Mouse (Mus musculus): ENCODE measurements around the gene St6galnac5.

Gene St6galnac5

DNA sequence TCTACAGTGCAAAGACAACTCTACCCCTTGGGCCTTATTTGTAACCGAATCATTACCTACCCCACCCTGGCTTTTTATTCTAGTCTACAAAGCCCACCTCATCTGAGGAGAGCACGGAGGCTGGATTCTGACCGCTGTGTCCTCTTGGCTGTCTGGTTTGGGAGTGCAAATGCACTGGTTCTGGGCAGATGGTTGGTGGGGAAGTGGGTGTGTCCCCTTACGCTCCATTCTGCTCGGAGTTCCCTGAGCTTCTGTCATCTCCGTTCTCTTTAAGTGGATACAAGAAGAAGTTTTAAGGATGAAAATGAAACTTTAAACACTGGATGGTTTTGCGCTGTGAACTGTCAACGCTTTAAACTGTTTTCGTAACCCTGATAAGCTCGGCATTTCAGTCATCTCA lies 68.9 kb downstream of the St6galnac5 start:
- no peak for DNase-seq (ENCODE audit: low read depth)

DNA sequence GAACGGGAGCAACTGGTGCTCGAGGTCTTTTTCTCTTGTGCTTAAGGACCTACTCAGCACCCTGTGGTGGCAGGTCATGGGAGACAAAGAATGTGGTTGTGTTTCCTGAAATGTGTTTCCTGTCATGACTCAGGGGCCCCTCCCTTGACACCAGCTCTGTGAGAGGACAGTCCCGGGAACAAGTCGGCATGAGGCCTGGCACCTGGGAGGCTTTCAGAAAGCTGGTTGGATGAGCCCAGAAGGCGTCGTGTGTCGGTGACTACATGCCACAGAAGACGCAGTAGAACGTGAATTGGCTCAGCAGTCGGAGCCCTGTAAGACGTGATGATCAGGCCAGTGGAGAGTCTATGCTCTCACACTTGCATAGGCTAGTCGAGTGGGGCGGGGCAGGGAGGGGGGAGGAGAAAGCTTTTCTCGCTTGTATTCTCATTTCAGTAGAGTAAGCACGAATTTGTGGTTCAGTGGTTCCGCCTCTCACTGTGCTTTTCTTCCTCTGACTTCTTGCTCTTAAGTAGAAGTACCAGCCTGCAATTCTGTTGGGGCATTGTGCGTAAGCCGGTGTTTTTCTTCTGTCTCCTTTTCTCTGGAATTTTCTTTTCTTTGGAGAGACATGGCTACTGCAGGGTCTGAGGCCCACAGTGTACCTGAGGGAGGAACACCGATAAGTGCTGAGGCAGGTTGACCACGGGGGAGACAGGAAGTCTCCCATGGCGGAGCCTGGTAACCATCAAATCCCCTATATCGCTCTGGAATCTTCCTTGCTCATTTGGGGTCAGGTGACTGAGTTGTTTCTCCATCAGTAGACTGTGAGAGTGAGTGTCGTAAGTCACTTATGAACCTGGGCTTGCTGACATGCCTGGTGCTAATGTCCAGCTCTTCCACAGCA lies 69.6 kb downstream of the St6galnac5 start:
- DNase-seq (ENCODE audit: low read depth), result no peak

DNA sequence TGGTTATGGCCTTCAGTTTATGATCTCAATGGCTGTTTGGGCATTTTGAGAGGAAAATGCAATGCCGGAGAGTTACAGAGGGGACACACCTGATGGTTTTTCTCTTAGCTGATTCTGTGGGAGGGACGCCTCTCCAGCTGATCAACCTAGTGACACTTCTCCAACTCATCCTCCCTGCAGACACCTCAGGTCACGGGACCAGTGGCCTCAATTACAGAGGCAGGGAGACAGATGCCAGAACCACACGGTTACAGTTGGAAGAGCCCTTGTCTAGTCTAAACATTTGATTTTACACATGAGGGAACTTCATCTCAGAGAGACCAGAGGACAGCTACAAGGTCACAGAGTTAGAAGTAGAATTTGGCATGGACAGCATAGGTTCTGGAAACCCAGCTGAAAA lies 70.5 kb downstream of the St6galnac5 start:
- DNase-seq (ENCODE audit: low read depth), result no peak

- DNase-seq (ENCODE audit: low read depth), result no peak
Observed at GRCm38 (mm10) chr3:152907683-152908082, 74.4 kb downstream of the St6galnac5 start.

DNA sequence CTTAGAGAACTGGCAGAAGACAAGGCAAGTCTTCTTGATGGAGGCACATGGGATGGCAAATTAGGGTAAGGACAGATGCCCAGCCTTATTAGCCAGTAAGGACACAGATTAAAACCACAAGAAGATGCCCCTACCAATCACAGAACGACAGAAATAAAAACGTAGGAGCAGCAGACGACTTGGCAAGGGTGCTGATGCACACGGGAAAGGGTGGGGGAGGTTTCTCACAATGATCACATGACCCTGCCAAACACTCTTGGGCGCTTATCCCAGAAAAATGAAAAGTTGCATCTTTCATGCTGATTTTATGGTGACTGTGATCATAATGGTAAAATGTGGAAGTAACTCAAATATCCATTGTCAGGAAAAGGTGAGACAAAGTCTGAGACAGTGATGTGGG lies 75.0 kb downstream of the St6galnac5 start:
- no peak for DNase-seq (ENCODE audit: low read depth)

GRCm38 (mm10) chr3:152905800-152906199 lies 76.2 kb downstream of the St6galnac5 start:
- DNase-seq (ENCODE audit: low read depth), result no peak

DNA sequence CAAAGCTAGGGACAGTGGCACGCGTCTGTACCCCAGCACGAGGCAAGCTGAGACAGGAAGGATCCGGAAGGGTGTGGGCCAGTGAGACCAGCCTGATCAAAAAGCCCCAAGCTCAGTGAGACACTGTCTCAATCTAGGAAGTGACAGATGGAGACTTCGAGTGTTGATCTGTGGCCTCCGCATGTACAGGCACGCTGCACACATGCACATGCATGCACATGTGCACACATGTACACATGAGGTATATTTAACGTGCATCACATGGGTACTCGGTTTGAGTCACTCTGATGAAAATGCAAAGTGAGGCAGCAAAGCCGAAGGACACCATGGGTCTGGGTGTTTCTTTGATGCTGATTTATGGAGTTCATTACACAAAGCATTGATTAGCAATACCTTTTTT lies 77.0 kb downstream of the St6galnac5 start:
- no peak for DNase-seq (ENCODE audit: low read depth)

DNA sequence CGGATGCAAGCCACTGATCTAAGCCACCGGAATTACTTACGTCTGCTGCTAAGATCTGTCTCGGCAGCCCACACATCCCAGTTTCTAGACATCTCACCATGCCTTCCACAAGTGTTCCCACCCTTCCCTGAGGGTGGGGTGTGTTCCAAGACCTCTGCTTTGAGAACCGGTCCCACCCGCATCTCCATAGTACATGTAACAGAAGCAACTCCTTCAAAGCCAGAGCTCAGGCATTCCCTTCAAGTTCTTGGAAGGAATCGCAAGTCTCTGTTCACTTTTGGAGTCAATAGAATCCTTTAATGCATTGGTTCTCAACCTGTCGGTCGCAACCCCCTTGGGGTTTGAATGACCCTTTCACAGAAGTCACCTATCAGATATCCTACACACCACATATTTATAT lies 83.1 kb downstream of the St6galnac5 start:
- no peak for DNase-seq (ENCODE audit: low read depth)

GRCm38 (mm10) chr3:152897196-152897595 lies 84.8 kb downstream of the St6galnac5 start:
- DNase-seq (ENCODE audit: low read depth), result no peak

GRCm38 (mm10) chr3:152896111-152896510 lies 85.9 kb downstream of the St6galnac5 start:
- no peak for DNase-seq (ENCODE audit: low read depth)

- DNase-seq (ENCODE audit: low read depth), result no peak
Observed at GRCm38 (mm10) chr3:152894935-152895334, 87.1 kb downstream of the St6galnac5 start.

GRCm38 (mm10) chr3:152888116-152888515 lies 93.9 kb downstream of the St6galnac5 start:
- no peak for DNase-seq (ENCODE audit: low read depth)

DNA sequence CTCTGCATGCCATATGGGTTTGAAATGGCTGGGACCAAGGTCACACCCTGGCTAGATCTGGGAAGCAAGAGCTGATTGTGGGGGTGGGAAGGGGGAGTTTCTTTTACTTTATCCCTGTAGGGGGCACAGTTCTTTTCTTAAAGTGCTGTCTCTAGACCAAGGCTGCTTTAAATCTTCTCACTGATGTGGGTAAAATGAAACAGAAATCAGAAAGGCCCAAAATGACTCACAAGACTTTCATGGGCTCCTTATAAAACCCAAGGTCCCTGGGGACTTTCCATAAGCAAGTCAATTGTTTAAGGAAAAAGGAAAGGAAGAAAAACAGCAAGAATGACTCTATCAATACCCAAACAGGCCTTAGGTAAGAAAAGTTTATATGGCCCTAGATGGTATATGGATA lies 95.3 kb downstream of the St6galnac5 start:
- no peak for DNase-seq (ENCODE audit: low read depth)

DNA sequence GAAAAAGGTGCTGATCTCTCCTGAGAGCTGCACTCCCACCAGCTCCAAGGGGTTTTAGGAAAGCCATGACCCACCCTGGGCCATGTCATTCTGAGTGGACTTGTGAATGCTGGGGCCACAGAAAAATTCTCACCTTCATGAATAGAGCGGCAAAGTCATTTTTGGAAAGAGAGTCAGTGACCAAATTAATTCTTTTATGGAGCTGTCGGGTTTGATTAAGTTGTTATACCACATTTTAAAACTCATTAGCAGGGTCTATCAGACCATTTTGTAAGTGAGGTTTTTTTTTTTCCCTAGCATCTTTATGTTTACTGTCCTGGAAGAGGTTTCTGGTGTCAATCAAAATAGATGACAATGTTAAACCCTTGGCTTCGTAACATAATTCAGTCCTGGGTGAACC lies 98.5 kb downstream of the St6galnac5 start:
- DNase-seq (ENCODE audit: low read depth), result no peak

- no peak for DNase-seq (ENCODE audit: low read depth)
Observed at GRCm38 (mm10) chr3:152881706-152882105, 100.3 kb downstream of the St6galnac5 start.

DNA sequence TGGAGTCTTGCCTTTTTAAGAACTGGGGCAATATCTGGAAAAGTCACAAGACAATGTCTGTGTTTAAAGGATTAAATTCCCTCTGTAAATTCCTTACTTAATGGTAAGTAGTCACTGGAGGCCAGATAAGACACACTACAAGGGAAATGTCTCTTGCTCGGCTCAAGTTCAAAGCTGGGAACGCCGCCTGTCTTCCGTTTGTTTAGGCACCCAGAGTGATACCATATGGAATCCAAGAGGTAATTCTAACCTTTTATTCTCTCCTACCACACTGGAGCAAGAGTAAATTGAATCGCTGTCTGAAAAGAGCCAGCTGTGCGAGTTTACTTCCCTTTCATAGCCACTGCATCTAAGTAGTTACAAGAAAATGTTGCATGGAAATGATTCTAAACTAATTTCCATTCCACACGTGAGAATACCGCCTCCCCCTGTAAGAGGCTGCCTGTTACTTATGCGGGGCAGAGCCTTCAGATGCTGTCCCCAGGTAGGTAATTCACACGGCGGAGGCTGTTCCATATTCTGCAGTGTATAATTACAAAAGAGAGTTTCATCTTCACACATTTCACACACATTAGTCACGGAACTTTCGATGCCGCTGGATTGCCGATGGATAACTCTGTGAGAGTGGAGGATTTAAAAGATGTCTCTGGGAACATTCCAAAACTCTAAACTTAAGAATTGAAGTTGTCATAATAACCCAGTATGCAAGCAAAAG lies 101.8 kb downstream of the St6galnac5 start:
- no peak for DNase-seq (ENCODE audit: low read depth)

DNA sequence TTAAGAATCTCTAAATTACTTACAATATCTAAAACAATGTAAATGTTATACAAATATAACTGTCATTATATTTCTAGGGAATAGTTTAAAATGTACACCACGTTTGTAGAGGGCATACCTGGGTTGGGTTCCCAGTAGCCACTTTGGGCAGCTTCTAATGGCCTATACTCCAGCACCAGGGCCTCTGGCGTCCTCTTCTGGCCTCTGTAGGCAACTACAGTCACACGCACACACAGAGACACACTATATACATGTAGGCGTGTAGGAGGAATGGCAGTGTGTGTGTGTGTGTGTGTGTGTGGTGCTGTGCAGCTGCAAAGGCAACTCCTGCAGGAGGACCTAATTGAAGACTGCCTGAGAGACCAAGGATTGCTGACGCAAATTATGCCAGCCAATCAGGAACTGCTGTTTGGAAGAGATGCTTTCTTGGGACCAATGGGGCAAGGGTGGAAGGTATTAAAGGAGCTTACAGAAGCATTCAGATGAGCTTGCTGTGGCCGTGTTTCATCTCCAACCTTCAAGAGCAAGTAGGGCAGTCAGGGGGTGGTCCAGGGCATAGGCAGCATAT lies 106.2 kb downstream of the St6galnac5 start:
- no peak for DNase-seq (ENCODE audit: low read depth)

GRCm38 (mm10) chr3:152874431-152875355 lies 107.4 kb downstream of the St6galnac5 start:
- no peak for DNase-seq (ENCODE audit: low read depth)

DNA sequence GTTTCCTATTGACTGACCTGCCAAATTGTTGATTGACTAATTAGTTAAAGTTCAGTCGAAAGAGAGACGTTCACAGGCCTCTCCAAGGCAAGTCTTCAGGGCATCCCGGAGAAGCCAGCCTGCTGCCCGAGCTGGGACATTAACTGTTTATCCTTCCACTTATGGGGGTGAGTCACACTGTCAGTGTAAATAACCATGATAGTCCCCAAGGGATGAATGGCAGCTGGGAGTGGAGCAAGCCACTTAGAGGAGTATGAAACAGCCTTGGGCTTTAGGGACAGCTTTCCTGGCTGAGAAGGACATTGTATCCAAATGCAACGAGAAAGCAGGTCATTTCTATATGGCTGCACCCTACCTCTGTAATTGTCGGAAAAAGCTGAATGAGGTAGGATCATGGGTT lies 109.5 kb downstream of the St6galnac5 start:
- no peak for DNase-seq (ENCODE audit: low read depth)

GRCm38 (mm10) chr3:152872054-152872453 lies 110.0 kb downstream of the St6galnac5 start:
- no peak for DNase-seq (ENCODE audit: low read depth)

- no peak for DNase-seq (ENCODE audit: low read depth)
Observed at GRCm38 (mm10) chr3:152867654-152868525, 114.2 kb downstream of the St6galnac5 start.
